14 mouse cellular contexts compared by ENCODE assay signal in genomic region chr7:78497819-78498218, GRCm38 (mm10).
DNase-seq lines count a peak whose midpoint lies in the region; ATAC-seq and TF ChIP-seq lines count a peak whose summit lies in the region.
"Had no signal": no experiment of that assay in that cellular context is flagged by ENCODE, and none has a peak within 500 bp of the region (broad histone marks: within the 10 kb centered on the region; RNA-seq: fewer than 3 reads in every experiment).

No protein-coding gene starts in this region.

- TF ChIP-seq POLR2A in cerebellum, adult 2 months (IDR thresholded peaks at IDR 0.05; ENCODE audit: borderline replicate concordance, insufficient read depth, low read length): no peak

- no peak overlapping the region for H3K4me2 ChIP-seq in lung, postnatal 0 days (replicated peaks; ENCODE audit: low read depth, low read length)
- H3K4me2 ChIP-seq: forebrain, embryonic 12.5 days; liver, embryonic 12.5 days; neural tube, embryonic 13.5 days had no signal

- TF ChIP-seq EP300 in lung, postnatal 0 days (IDR thresholded peaks at IDR 0.05): no peak

- ATAC-seq in lung, postnatal 0 days: no peak
- no peak for ATAC-seq in monocyte, adult 5-6 weeks (replicated peaks; ENCODE audit: insufficient number of reproducible peaks, low FRiP score, low TSS enrichment, poor library complexity, severe bottlenecking)
- ATAC-seq: liver, embryonic 12.5 days had no signal

- H3K9ac ChIP-seq in lung, postnatal 0 days (replicated peaks; ENCODE audit: low read depth): no peak overlapping the region
- H3K9ac ChIP-seq: forebrain, embryonic 12.5 days; liver, embryonic 12.5 days; neural tube, embryonic 13.5 days had no signal

- H3K27ac ChIP-seq in cerebellum, adult 2 months (ENCODE audit: insufficient read depth, low read length): peak overlapping the region; percentile 51; the same call in 1 of the 2 replicates
- no peak overlapping the region for H3K27ac ChIP-seq in lung, postnatal 0 days (ENCODE audit: low read length)
- H3K27ac ChIP-seq: forebrain, embryonic 12.5 days; liver, embryonic 12.5 days; neural tube, embryonic 13.5 days had no signal

- H3K4me3 ChIP-seq in cerebellum, adult 2 months (replicated peaks; ENCODE audit: insufficient read depth, low read depth, low read length): no peak overlapping the region
- H3K4me3 ChIP-seq in lung, postnatal 0 days (ENCODE audit: low read depth, low read length): no peak overlapping the region
- H3K4me3 ChIP-seq: forebrain, embryonic 12.5 days; liver, embryonic 12.5 days; neural tube, embryonic 13.5 days had no signal

- no peaks in the 10 kb centered on the region for H3K36me3 ChIP-seq in lung, postnatal 0 days (ENCODE audit: insufficient read depth, low read length)
- H3K36me3 ChIP-seq: forebrain, embryonic 12.5 days; liver, embryonic 12.5 days had no signal

- no peak for TF ChIP-seq CTCF in cerebellum, adult 2 months (IDR thresholded peaks at IDR 0.05; ENCODE audit: borderline replicate concordance, insufficient read depth, low read depth, low read length)
- TF ChIP-seq CTCF in lung, postnatal 0 days (IDR thresholded peaks at IDR 0.05): no peak

- H3K9me3 ChIP-seq in lung, postnatal 0 days (ENCODE audit: low read length): no peaks in the 10 kb centered on the region
- H3K9me3 ChIP-seq: forebrain, embryonic 12.5 days; neural tube, embryonic 13.5 days had no signal

- no peak for DNase-seq in cerebellum, adult 2 months
- DNase-seq in cerebellum, postnatal 36 days: no peak
- DNase-seq in lung, postnatal 10 days: peak; percentile 8
- DNase-seq in lung, postnatal 0 days (ENCODE audit: low spot score): no peak
- peak; percentile 18 for DNase-seq in R1 (ENCODE audit: low read depth, low spot score)
- peak; percentile 54 for DNase-seq in forelimb bud, embryonic 11.5 days (ENCODE audit: low read depth, low spot score)
- DNase-seq in spleen, postnatal 36 days (ENCODE audit: low spot score in 2 of 2): no peak
- DNase-seq: gastrocnemius, postnatal 36 days; kidney, adult 9 months; layer of hippocampus, postnatal 36 days had no signal

- H3K4me1 ChIP-seq in cerebellum, adult 2 months (ENCODE audit: control insufficient read depth, insufficient read depth, low read length): peaks cover 32% of the 10 kb centered on the region
- H3K4me1 ChIP-seq in lung, postnatal 0 days (ENCODE audit: insufficient read depth, low read depth, low read length): no peaks in the 10 kb centered on the region
- H3K4me1 ChIP-seq: forebrain, embryonic 12.5 days; liver, embryonic 12.5 days; neural tube, embryonic 13.5 days had no signal

- 81% methylated on average over 7 of the region's 7 CpGs for WGBS in cerebellum, adult 2 months
- 43% methylated on average over 7 of the region's 7 CpGs for WGBS in lung, postnatal 0 days

- H3K27me3 ChIP-seq in cerebellum, adult 2 months (ENCODE audit: control insufficient read depth, insufficient read depth, low read length): no peaks in the 10 kb centered on the region
- H3K27me3 ChIP-seq in lung, postnatal 0 days (replicated peaks; ENCODE audit: insufficient read depth, low read length): no peaks in the 10 kb centered on the region
- H3K27me3 ChIP-seq: forebrain, embryonic 12.5 days; liver, embryonic 12.5 days; neural tube, embryonic 13.5 days had no signal

Comparison
In these comparisons a context has a peak if more than half of its experiments do, and no peak if none do; other contexts are left out.
1. DNase-seq: peak in lung, postnatal 10 days (single experiment), R1 (single experiment) and forelimb bud, embryonic 11.5 days (single experiment); none in cerebellum, adult 2 months (0 of 2), cerebellum, postnatal 36 days (0 of 2), lung, postnatal 0 days (single experiment) and spleen, postnatal 36 days (0 of 2).